Mouse (Mus musculus): ENCODE data around the gene Slc17a8.

The Slc17a8 gene

DNA sequence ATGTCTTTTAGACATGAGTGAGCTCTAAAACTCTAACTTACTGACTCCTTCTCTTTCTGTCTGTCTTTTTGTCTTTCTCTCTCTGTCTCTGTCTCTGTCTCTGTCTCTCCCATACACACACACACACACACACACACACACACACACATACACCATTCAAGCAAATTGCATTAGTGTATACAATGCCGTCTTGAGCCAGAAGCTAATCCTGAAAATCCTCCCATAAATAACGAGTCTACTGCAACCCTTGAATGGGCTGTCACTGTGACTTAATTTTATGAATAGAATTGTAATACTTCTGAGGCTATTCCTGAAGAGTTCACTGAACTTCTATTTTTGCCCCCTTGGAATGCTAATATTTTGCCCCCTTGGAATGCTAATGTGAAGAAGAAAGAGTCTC is 95.2 kb downstream of the Slc17a8 start:
- DNase-seq, result no peak
